Mouse (Mus musculus) spleen, adult 18-20 months (tissue): ENCODE measurements around the gene S100a2.

ENCODE experiments used
- DNase-seq, 2 experiments: peaks; one replicate each; pipeline ENCODE4 v3.0.0; 2022; ENCODE audit warnings: mixed read lengths in 2 of 2

Gene S100a2

GRCm38 (mm10) chr3:90621552-90621951, 31.5 kb downstream of the S100a2 start:
- no peak for DNase-seq

GRCm38 (mm10) chr3:90623435-90624071, 33.5 kb downstream of the S100a2 start:
- no peak for DNase-seq

- no peak for DNase-seq
Observed at GRCm38 (mm10) chr3:90625496-90625895, 35.4 kb downstream of the S100a2 start.

GRCm38 (mm10) chr3:90626266-90627021, 36.4 kb downstream of the S100a2 start:
- DNase-seq: no peak

- DNase-seq: no peak
Observed at GRCm38 (mm10) chr3:90627366-90627765, 37.3 kb downstream of the S100a2 start.

- no peak for DNase-seq
Observed at GRCm38 (mm10) chr3:90627807-90628206, 37.8 kb downstream of the S100a2 start.

- no peak for DNase-seq
Observed at GRCm38 (mm10) chr3:90629298-90629697, 39.3 kb downstream of the S100a2 start.

GRCm38 (mm10) chr3:90631984-90632383, 41.9 kb downstream of the S100a2 start:
- no peak for DNase-seq

GRCm38 (mm10) chr3:90638511-90639275, 48.6 kb downstream of the S100a2 start:
- DNase-seq: no peak

- peak; percentile 29 to 63 for DNase-seq
Observed at GRCm38 (mm10) chr3:90639511-90640154, 49.6 kb downstream of the S100a2 start.

- DNase-seq: no peak
Observed at GRCm38 (mm10) chr3:90640981-90641380, 50.9 kb downstream of the S100a2 start.
